Mouse (Mus musculus): ENCODE results near the gene Zfp575. TPM values are rescaled to one million over a fixed set of nuclear protein-coding genes. Genes with fewer than 3 reads are reported as not detected.
"Not testable (repeated sequence)": the region's sequence is repeated elsewhere in the genome, so short reads cannot be mapped to it uniquely, and the experiment has no call there.

The Zfp575 gene
- 6.7 and 7.7 TPM in 2 replicates for polyA plus RNA-seq (2012; rRNA removed)

DNA sequence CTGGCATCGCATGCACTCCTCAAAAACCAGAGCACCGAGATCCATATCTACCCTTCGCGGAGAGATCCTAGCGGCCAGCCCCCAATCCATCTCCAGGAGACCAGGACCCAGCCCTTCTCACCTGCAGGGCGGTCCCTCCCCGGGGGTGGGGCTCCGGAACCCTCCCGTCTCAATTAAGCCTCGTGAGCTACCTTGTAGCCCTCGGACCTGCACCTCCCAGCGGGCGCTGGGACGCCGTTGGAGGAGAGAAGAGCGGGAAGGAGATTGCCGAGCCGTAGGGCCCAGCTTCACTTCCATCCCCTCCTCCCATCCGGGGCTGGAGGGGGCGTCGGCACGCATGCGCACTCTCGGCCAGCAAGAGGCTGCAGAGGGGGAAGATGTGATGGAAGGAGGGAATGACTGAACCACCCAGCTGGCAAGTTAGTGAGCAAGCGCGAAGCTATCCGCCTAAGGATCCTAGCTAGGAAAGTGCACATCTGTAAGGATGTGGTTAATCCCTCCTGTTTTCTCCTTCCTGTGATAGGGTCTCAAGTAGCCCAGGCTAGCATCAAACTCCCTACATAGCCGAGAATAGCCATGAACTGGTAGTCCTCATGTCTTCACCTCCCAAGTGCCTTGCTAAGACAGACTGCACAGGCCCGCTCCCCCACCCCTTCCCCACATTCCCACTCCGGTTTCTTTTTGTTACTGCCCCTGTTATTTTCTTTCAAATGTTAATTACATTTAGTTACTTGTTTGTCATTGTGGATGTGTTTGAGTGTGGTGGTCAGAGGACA lies at the start of gene Zfp575, which contains the start of gene Ethe1:
Gene Zfp575, minus strand, starts transcription at position 312 of the 776 bp plus-strand sequence.
Gene Ethe1, plus strand, starts transcription at position 214 of the 776 bp plus-strand sequence.
- DNase-seq (ENCODE audit: extremely low spot score in 1 of 2, low spot score in 1 of 2): peak; percentile 50 to 89

DNA sequence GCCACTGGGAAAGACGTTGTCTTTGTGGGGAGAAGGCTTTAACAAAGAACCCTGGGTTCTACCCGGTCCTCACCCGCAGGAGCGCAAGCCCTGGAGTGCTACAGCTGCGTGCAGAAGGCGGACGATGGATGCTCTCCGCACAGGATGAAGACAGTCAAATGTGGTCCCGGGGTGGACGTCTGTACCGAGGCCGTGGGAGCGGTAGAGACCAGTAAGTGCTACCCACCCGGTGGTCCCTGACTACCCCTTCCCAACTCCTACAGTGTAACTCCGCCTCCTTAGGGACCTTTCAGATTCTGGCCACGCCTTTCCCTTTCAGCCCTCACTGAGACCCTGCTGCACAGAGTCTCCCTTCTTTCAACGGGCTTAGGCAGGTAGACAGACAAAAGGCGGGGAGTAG lies 49.6 kb upstream of the Zfp575 start:
- no peak for DNase-seq (ENCODE audit: extremely low spot score in 1 of 2, low spot score in 1 of 2)

DNA sequence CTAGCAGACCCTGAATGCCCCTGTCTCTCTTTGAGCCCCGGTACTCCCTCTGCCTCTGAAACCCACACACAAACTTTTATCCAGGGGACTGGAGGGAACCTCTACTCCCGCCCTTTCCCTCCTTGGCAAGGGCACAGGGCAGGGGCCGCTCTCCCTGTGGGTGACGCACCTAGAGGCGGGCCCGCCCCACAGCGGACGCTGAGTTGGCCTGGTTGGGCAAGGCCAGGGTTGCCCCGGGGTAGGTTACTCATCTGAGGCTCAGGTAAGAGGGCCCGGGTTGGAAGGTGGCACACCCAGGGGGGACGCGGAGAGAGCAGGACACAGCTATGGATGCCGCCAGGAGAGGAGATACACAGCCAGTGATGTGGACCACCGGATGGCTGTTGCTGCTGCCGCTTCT lies 48.8 kb upstream of the Zfp575 start, which contains the start of gene Lypd3:
Gene Lypd3, plus strand, starts transcription at position 287 of the 400 bp plus-strand sequence.
- DNase-seq (ENCODE audit: extremely low spot score in 1 of 2, low spot score in 1 of 2): no peak

DNA sequence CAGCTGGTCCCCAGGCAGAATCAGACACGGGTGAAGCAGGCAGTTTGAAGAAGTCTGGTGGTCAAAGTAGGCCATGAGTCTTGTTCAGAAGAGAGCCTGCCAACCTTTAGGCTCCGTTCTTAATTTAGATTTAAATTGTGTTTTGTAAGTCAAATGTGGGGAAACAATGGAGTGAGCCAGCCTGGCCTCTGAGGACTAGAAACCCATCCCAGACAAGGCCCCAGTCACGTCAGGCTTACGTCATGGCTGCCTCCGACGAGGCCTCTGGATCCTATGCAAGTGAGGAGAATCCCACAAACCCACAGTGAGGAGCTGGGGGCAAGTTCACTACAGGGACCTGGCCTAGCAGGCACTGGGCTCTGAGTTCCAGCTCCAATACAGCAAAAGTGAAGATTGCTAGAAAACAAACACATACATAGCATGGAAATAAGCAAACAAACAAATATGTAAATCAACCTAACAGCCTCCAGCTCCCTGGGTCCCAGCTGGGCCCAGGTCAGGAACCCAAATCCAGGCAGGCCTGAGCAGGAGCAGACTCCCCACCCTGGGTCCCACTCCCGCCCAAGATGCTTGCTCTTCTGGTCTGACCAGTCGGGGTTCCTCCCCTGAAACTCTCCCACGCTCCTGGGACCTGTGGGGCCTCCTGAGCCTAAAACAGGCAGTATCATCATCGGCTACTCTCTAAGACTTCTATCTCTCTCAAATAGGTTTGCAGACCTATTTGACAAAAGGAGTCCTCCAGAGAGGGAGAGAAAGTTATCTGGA lies 42.9 kb upstream of the Zfp575 start:
- no peak for DNase-seq (ENCODE audit: extremely low spot score in 1 of 2, low spot score in 1 of 2)

DNA sequence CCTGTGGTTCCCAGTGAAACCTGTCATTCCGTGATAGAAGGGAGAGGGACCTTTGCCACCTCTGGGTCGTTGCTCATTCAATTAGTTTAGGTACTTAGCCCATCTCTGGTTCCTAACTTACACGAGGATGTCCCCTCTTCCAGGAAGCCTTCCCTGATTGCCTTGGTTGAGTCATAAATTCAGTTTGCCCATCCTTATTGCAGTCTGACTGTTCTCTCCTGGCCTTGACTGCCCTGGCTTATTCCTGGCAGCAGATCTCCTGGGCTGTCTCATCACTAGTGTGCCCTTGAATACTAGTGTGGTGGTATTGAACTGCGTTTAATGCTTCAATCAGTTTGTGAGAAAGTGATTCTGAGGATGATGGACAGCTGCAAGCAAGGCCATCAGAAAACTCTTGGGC lies 42.2 kb upstream of the Zfp575 start:
- DNase-seq (ENCODE audit: extremely low spot score in 1 of 2, low spot score in 1 of 2): no peak

DNA sequence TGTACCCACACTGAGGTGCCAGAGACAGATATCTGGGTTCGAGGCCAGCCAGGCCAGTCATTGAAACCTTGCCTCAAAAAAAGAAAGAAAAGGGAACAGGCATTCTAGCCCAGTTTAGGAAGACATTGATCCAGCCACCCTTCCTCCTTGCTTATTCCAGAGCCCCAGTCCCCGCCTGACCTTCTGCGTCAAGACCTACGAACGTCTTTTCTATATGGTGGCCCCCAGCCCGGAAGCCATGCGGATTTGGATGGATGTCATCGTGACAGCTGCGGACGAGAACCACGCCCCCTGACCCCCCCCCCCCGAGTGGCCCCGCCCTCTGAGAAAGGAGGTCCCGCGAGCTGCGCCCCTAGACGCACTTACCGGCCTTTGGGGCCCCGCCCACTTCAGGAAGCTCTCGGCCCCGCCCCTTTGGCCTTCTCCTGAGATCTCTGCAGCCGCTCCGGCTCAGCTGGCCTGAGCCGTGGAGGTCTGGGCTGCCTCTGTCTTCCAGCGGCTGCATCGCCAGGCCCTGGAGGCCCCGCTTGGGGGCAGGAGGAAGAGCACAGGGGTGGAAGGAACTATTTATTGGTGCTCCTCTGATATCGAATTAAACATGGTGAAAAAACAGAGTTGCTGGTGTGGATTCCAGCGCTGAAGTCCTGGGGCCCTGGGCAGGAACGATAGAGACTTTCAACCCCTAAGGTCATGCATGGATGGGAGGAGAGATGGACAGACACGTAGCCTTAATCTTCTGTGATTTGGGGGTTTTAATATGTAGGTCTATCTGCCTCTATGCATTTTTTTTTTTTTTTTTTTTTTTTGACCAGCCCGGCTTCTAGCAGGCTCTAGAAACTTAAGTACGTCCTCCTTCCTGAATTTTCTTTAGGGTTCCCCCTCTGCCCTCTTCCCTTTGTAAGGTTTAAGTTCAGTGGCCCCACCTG lies 41.5 kb upstream of the Zfp575 start:
- DNase-seq (ENCODE audit: extremely low spot score in 1 of 2, low spot score in 1 of 2): peak in 1 of 2 experiments; percentile 37

- DNase-seq (ENCODE audit: extremely low spot score in 1 of 2, low spot score in 1 of 2): no peak
These were observed 35.5 kb upstream of the Zfp575 start for GRCm38 (mm10) chr7:24622967-24623366.

DNA sequence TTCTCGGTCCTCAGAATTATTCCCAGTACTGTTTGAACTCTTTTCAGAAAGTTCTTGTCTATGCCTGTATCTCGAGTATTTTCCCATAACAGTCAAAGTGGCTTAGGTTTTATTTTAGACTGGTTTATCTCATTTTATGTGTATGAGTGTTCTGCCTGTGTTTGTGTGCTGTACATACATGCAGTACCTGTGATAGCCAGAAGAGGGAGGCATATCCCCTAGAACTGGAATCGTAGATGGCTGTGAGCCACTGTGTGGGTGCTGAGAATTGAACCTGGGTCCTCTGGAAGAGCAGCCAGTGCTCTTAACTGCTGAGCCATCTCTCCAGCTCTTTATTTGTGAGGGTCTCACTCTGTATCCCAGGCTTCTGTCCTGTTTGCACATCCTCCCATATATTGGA lies 33.8 kb upstream of the Zfp575 start:
- DNase-seq (ENCODE audit: extremely low spot score in 1 of 2, low spot score in 1 of 2): no peak

DNA sequence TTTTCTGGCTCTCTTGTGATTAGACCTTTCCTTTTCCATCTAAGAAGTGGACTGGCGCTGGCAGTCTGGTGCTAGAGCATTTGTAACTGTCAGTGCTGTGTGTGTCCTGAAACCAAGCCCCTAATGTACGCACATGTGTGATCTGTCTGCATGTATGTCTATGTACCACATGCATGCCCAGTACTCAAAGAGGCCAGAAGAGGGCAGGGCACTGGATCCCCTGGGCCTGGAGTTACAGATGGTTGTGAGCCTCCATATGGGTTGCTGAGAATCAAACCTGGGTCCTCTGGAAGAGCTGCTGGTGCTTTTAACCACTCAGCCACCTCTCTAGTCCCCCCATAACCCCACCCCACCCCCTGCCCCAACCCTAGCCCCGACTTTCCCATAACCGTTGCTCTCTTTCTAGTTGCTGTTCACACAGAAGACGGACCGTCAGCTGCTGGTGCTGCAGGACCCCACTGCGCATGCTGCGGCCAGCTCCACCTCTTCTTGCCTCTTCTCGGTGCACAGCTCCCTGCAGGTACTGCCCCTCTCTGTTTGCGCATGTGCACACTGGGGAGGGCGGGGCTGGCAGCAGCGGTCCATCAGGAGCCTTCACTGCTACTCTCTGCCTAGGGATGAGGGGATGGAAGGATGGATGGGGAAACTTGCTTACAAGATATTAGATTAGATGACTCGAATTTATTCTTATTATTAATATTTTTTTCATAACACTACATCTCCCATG lies 32.4 kb upstream of the Zfp575 start:
- no peak for DNase-seq (ENCODE audit: extremely low spot score in 1 of 2, low spot score in 1 of 2)

GRCm38 (mm10) chr7:24618374-24618773 lies 30.9 kb upstream of the Zfp575 start:
- DNase-seq (ENCODE audit: extremely low spot score in 1 of 2, low spot score in 1 of 2): not testable (repeated sequence)

- no peak for DNase-seq (ENCODE audit: extremely low spot score in 1 of 2, low spot score in 1 of 2)
These were observed 30.3 kb upstream of the Zfp575 start for GRCm38 (mm10) chr7:24617763-24618162.

- DNase-seq (ENCODE audit: extremely low spot score in 1 of 2, low spot score in 1 of 2): no peak
These were observed 27.4 kb upstream of the Zfp575 start for GRCm38 (mm10) chr7:24614816-24615215.

- no peak for DNase-seq (ENCODE audit: extremely low spot score in 1 of 2, low spot score in 1 of 2)
These were observed 25.0 kb upstream of the Zfp575 start for GRCm38 (mm10) chr7:24612308-24612910.

DNA sequence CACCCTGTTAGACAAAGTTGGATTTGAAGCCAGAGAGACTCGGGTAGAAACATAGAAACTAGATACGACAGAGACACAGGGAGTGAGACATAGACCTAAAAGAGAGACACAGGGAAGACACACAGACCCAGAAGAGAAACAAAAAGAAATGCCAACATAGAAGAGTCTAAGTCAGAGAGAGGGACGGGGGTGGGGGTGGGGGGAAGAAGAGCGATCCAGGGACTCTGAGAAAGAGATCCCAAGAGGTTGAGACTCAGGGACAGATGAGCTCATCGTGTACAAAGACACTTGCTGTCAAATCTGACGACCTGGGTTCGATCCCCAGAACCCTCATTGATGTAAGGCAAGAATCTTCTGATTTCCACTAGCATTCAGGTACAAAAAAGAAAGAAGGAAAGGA lies 24.3 kb upstream of the Zfp575 start:
- DNase-seq (ENCODE audit: extremely low spot score in 1 of 2, low spot score in 1 of 2): no peak

DNA sequence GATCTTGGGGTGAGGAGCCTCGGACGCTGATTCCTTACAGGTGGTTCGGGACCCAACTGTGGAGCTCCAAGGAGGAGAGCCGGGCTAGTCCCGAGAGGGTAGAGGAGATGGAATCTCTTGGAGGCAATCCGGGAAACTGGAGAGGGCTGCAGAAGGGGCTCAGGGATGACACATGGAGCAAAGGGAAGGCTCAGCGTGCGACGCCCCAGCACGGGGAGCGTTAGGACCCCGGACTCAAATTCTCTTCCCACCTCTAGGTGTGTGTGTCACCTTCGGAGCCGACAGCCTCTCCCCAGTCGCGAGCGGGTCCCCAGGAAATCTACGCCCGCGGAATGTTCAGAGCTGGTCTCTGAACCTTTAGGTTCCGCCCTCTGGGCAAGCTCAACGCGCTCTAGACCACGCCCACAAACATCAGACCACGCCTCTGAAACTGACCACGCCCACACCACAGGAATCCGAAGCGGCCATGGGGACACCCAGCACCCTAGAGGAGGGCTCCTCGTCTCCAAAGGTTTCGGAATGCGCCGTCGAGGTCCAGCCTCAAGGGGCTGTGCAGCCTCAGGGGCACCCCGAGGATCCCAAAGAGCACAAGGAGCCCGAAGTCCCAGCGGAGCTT lies 23.5 kb upstream of the Zfp575 start:
- peak in 1 of 2 experiments; percentile 53 for DNase-seq (ENCODE audit: extremely low spot score in 1 of 2, low spot score in 1 of 2)

DNA sequence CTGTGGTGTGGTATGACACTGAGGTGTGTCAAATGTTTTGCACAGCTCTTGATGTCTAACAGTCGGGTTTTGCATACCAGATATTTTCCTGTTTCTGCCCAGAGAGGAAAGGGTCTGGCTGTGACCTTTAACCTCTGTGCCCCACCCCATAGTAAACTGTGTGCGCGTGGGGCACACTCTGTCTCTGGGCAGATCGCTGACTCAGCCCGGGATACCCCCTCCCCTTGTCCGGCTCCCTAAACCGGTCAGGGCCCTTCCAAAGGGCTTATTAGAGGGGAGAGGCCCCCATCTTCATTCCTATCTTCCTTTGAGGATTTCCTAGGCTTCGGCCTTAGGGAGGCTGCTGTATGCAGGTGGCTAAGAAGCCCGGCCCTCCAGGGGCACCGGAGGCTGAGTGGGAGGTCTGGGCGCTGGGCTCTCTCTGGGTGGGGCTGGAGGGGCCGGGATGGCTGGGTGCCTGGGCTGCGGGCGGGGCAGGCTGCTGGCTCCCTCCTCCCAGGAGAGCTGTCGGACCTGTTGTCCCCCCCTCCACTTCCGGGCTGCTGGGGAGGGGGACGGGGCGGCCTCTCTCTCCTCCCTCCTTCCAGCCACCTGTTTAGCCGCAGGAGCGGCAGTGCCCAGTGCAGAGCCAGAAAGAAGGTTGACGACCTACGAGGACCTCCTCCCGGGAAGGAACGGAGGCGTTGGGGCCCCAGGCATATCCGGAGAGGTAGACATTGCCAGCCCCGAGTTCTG lies 22.9 kb upstream of the Zfp575 start, which contains the start of gene Phldb3:
Gene Phldb3, plus strand, starts transcription at position 620 of the 735 bp plus-strand sequence.
- no peak for DNase-seq (ENCODE audit: extremely low spot score in 1 of 2, low spot score in 1 of 2)

DNA sequence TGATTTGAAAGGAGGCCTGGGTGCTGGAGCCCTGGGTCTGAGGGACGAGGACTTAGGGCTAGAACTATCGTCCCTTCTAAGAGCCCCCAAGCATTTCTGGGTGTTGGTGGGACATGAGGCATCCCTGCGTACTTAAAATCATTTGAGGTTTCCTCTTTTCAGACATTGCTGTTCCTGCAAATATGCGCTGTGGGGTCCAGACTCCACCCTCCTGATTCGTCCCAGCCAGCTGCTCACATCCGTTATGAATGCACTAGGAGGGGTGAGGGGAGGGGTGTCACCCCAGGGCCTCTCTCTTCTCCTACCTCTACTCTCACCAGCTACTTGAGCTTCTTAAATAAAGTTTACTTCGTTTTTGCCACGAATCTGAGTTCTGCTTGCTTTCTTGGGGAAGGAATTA lies 21.1 kb upstream of the Zfp575 start:
- no peak for DNase-seq (ENCODE audit: extremely low spot score in 1 of 2, low spot score in 1 of 2)

DNA sequence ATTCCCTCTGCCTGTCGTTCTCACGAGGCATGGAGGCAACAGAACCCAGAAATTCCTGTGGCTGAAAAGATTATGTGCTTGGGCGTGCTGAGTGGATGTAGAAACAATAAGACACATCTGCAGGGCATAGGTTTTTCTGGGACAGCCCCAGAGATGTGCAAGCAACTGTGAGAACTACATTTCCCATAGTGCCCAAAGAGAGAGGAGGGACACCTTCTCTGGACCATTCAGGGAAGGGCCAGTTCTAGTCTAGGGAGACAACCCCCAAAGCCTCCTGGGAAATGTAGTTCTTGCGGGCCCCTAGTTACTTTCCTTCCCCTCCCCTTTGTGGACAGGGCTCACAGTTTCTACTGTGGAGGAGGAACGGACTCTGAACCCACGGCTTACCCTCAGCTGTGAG lies 20.6 kb upstream of the Zfp575 start:
- DNase-seq (ENCODE audit: extremely low spot score in 1 of 2, low spot score in 1 of 2): peak in 1 of 2 experiments; percentile 37
